In genomic region chr17:14516097-14516496, GRCm38 (mm10) we compare ENCODE assay signal across 8 mouse cellular contexts.
DNase-seq lines count a peak whose midpoint lies in the region; ATAC-seq and TF ChIP-seq lines count a peak whose summit lies in the region.

No protein-coding gene starts in this region.

- H3K36me3 ChIP-seq in lung, embryonic 14.5 days (ENCODE audit: insufficient read depth), result no peaks in the 10 kb centered on the region

- 18% methylated on average over 7 of the region's 8 CpGs for WGBS in lung, embryonic 14.5 days

- DNase-seq in left cerebral cortex, adult 18-20 months (ENCODE audit: low spot score in 2 of 2), result peak; percentile 63 to 73
- DNase-seq in left cerebral cortex, adult 11 months (ENCODE audit: low spot score), result no peak
- peak; percentile 26 for DNase-seq in cerebellum, adult 9-10 months
- peak; percentile 33 for DNase-seq in gastrocnemius, adult 18-20 months (ENCODE audit: low spot score)
- DNase-seq in kidney, postnatal 36 days, result peak; percentile 38 to 83
- DNase-seq in lung, embryonic 14.5 days, result peak; percentile 85
- DNase-seq in retina, embryonic 14.5 days (ENCODE audit: low spot score), result peak; percentile 75
- no peak for DNase-seq in T-cell, adult 2 months (ENCODE audit: low spot score)

- peak; percentile 42; the same call in 1 of the 2 replicates for ATAC-seq in lung, embryonic 14.5 days (ENCODE audit: insufficient read depth)

- H3K27me3 ChIP-seq in lung, embryonic 14.5 days (ENCODE audit: insufficient read depth, low read length), result no peaks in the 10 kb centered on the region

- no peaks in the 10 kb centered on the region for H3K9me3 ChIP-seq in lung, embryonic 14.5 days (ENCODE audit: low read depth, low read length)

- H3K27ac ChIP-seq in lung, embryonic 14.5 days (ENCODE audit: low read depth), result no peak overlapping the region

- H3K9ac ChIP-seq in lung, embryonic 14.5 days, result no peak overlapping the region

- no peak overlapping the region for H3K4me3 ChIP-seq in lung, embryonic 14.5 days (ENCODE audit: low read depth, low read length)

- H3K4me2 ChIP-seq in lung, embryonic 14.5 days, result no peak overlapping the region

- H3K4me1 ChIP-seq in lung, embryonic 14.5 days (ENCODE audit: insufficient read depth), result no peaks in the 10 kb centered on the region

- peak; percentile 82 for TF ChIP-seq CTCF in lung, embryonic 14.5 days (IDR thresholded peaks at IDR 0.05; ENCODE audit: low read depth)

Comparison
In these comparisons a context has a peak if more than half of its experiments do, and no peak if none do; other contexts are left out.
1. DNase-seq: peak in left cerebral cortex, adult 18-20 months (2 of 2), cerebellum, adult 9-10 months (single experiment), gastrocnemius, adult 18-20 months (single experiment), kidney, postnatal 36 days (2 of 2), lung, embryonic 14.5 days (single experiment) and retina, embryonic 14.5 days (single experiment); none in left cerebral cortex, adult 11 months (single experiment) and T-cell, adult 2 months (single experiment).